Mouse (Mus musculus): ENCODE measurements at regions not wholly inside any gene's neighbourhood (a gene's known extent, or its start where the extent isn't known, plus 50 kb on each side); places are given as distances from the start of the nearest gene placed in this dataset.

GRCm38 (mm10) chr4:55711500-55712341 lies 179.5 kb upstream of the Klf4 start:
- no peak for TF ChIP-seq HCFC1 (IDR thresholded peaks at IDR 0.05; ENCODE audit: borderline replicate concordance, insufficient read depth, low read length)
- no peak for TF ChIP-seq MAFK (IDR thresholded peaks at IDR 0.05; ENCODE audit: insufficient read depth, low read depth, low read length)
- TF ChIP-seq ZC3H11A (IDR thresholded peaks at IDR 0.05; ENCODE audit: borderline replicate concordance, low read depth, low read length) = no peak
- TF ChIP-seq CHD2 (IDR thresholded peaks at IDR 0.05; ENCODE audit: low read depth, low read length) = no peak
- no peak for TF ChIP-seq ZNF384 (IDR thresholded peaks at IDR 0.05; ENCODE audit: low read depth, low read length)
